Mouse (Mus musculus) fibroblast of lung, adult 2 months (primary cell): ENCODE data around the gene Pld1.

Experiments used
- DNase-seq: peaks from one replicate; pipeline ENCODE4 v3.0.0-alpha.2; 2011; ENCODE audit warnings: low read depth

The Pld1 gene

GRCm38 (mm10) chr3:28158916-28159315 is 220.4 kb downstream of the Pld1 start:
- no peak for DNase-seq

- DNase-seq, result no peak
Observed at GRCm38 (mm10) chr3:28162346-28162745, 223.9 kb downstream of the Pld1 start.

GRCm38 (mm10) chr3:28164678-28165077 is 226.2 kb downstream of the Pld1 start:
- DNase-seq, result no peak

- no peak for DNase-seq
Observed at GRCm38 (mm10) chr3:28165598-28165997, 227.1 kb downstream of the Pld1 start.

DNA sequence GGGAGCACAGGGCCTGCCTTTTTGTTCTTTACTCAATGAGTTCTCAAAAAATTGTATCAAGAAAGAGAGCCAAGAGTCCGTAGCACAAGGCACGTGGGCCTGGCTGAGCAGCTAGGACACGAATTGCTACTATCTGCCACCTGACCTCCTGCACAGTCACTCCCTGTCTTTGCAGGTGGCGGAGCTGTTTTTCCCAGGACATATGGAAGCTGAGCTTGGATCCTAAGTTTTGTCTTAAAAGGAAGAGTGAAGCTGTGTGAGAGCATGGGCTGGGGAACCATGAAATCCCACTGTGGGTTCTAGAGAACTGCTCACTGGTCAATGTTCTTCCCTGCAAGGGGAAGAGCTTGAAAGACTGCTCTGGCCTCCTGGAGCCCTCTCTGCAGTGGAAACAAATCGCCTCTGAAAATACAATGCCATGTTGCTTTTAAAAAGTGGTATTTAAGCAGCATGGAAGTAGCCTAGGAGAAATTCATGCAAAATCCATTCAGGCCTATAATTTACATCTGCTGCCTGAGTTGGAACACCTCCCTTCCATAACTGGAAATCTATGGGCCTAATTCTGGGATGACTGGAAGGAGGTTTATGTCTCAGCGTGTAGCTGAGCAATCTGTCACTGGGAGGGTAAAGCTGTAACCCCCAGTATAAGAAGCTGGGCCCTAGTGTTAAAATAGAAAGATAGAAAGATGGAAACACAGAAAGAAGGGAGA is 229.5 kb downstream of the Pld1 start:
- DNase-seq, result no peak

DNA sequence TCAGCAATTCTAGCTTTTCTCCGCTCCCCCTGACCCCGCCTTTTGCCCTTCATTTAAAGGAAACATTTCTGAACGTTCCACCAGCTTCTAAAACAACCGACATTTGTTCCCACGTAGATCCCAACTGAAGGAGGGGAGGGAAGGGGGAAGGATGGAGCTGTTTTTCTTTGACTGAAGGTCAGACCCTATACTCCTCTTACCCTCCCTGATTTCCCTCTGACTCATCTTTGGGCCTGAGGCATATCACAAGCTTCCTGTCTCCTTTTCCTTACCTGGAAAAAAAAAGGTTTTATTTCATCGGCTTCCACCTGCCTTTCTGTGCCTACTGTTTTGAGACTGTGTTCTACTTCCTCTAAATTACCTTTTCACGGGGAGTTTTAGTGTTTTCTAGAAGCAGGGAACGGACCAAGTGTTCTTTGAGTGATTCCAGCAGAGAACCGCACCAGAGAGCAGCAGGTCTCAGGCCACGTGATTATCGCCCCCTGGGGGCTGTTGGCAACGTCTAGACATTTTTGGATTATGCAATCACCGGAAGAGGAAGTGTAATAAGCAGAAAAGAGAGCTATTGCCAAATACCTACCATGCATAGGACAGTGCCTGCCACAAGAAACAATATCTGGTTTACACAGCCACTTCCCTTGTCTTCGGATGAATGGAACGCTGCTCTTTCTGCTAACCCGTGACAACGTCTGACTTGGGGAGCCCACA is 232.6 kb downstream of the Pld1 start:
- no peak for DNase-seq

- DNase-seq, result no peak
Observed at GRCm38 (mm10) chr3:28175997-28176967, 237.8 kb downstream of the Pld1 start.

GRCm38 (mm10) chr3:28178333-28178732 is 239.8 kb downstream of the Pld1 start:
- DNase-seq, result no peak
